Mouse (Mus musculus): Measurements from ENCODE around the gene Tsku.

DNA sequence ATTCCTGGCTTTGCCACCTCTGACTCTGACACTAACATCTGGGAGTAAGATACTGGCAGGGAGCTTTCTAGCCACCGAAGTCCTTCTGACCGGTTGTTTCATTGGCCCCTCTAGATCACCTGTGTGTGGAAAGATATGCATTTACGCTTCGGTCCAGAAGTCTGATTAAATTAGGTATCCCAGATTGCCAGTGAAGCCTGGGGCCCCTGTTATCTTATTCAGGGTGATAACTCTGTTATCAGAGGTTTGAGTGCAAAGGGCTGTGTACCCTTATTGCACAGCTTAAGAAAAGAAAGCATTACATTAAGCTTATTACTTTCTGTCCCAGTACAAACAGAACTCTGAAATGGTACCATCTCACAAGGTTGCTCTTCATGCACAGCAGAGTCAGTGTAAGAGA, 18.1 kb upstream of the Tsku start:
- TF ChIP-seq MYOD1 (IDR thresholded peaks at IDR 0.05; ENCODE audit: control insufficient read depth, insufficient read length, low read depth) (no peak), CTCF (IDR thresholded peaks at IDR 0.05; ENCODE audit: control insufficient read depth, insufficient read depth, insufficient read length) (no peak), FOSL1 (IDR thresholded peaks at IDR 0.05; ENCODE audit: insufficient read depth, low read length, poor library complexity, severe bottlenecking) (no peak), CEBPB (IDR thresholded peaks at IDR 0.05; ENCODE audit: low read depth) (no peak)

Data from C2C12 (cell line).